Mouse (Mus musculus): ENCODE results near the gene Mrpl33. TPM values are rescaled to one million over a fixed set of nuclear protein-coding genes. Genes with fewer than 3 reads are reported as not detected.

Mrpl33 gene
- polyA plus RNA-seq, 1 experiment: 7.9 TPM

GRCm38 (mm10) chr5:31602377-31602776 is 5.6 kb downstream of the Mrpl33 start:
- H3K36me3 ChIP-seq (ENCODE audit: control insufficient read depth, insufficient read depth, low read length): no peaks in the 10 kb centered on the region
- TF ChIP-seq CTCF (IDR thresholded peaks at IDR 0.05; ENCODE audit: extremely low read depth, insufficient read length, insufficient replicate concordance, low read depth, low read length) (no peak), POLR2A (IDR thresholded peaks at IDR 0.05; ENCODE audit: low read depth, low read length) (no peak; the same call in 1 of the 2 replicates)
- WGBS: 70% methylated on average over 1 of the region's 1 CpGs

GRCm38 (mm10) chr5:31603766-31604165 is 7.0 kb downstream of the Mrpl33 start:
- H3K4me1 ChIP-seq (ENCODE audit: control insufficient read depth, insufficient read depth, insufficient read length, low read length): peaks cover 2% of the 10 kb centered on the region; the same call in 1 of the 2 replicates
- no peak overlapping the region for H3K4me3 ChIP-seq (ENCODE audit: low read depth, low read length)
- TF ChIP-seq CTCF (IDR thresholded peaks at IDR 0.05; ENCODE audit: extremely low read depth, insufficient read length, insufficient replicate concordance, low read depth, low read length) (no peak), POLR2A (IDR thresholded peaks at IDR 0.05; ENCODE audit: low read depth, low read length) (no peak)
- no peak overlapping the region for H3K27ac ChIP-seq (ENCODE audit: insufficient read depth, low read depth, low read length)
- WGBS: 73% methylated on average over 6 of the region's 6 CpGs
- no peaks in the 10 kb centered on the region for H3K36me3 ChIP-seq (ENCODE audit: control insufficient read depth, insufficient read depth, low read length)
- no peaks in the 10 kb centered on the region for H3K27me3 ChIP-seq (ENCODE audit: control insufficient read depth, insufficient read depth, low read length)

More at GRCm38 (mm10) chr5:31602377-31602776, 5.6 kb downstream of the Mrpl33 start:
- H3K27ac ChIP-seq (ENCODE audit: insufficient read depth, low read depth, low read length): peak overlapping the region; percentile 50
- H3K27me3 ChIP-seq (ENCODE audit: control insufficient read depth, insufficient read depth, low read length): no peaks in the 10 kb centered on the region
- no peak overlapping the region for H3K4me3 ChIP-seq (ENCODE audit: low read depth, low read length)
- H3K4me1 ChIP-seq (ENCODE audit: control insufficient read depth, insufficient read depth, insufficient read length, low read length): peaks cover 6% of the 10 kb centered on the region; the same call in 1 of the 2 replicates

- WGBS: 54% methylated on average over 3 of the region's 3 CpGs
- no peak for TF ChIP-seq POLR2A (IDR thresholded peaks at IDR 0.05; ENCODE audit: low read depth, low read length)
- no peak for TF ChIP-seq CTCF (IDR thresholded peaks at IDR 0.05; ENCODE audit: extremely low read depth, insufficient read length, insufficient replicate concordance, low read depth, low read length)
- H3K4me1 ChIP-seq (ENCODE audit: control insufficient read depth, insufficient read depth, insufficient read length, low read length): peaks cover 2% of the 10 kb centered on the region; the same call in 1 of the 2 replicates
- H3K27me3 ChIP-seq (ENCODE audit: control insufficient read depth, insufficient read depth, low read length): no peaks in the 10 kb centered on the region
- H3K27ac ChIP-seq (ENCODE audit: insufficient read depth, low read depth, low read length): no peak overlapping the region
- no peak overlapping the region for H3K4me3 ChIP-seq (ENCODE audit: low read depth, low read length)
- no peaks in the 10 kb centered on the region for H3K36me3 ChIP-seq (ENCODE audit: control insufficient read depth, insufficient read depth, low read length)
Measured at GRCm38 (mm10) chr5:31606151-31606550, 9.4 kb downstream of the Mrpl33 start.

GRCm38 (mm10) chr5:31610376-31611086 is 13.8 kb downstream of the Mrpl33 start:
- TF ChIP-seq CTCF (IDR thresholded peaks at IDR 0.05; ENCODE audit: extremely low read depth, insufficient read length, insufficient replicate concordance, low read depth, low read length) (no peak), POLR2A (IDR thresholded peaks at IDR 0.05; ENCODE audit: low read depth, low read length) (no peak)
- Histone ChIP-seq H3K36me3 (ENCODE audit: control insufficient read depth, insufficient read depth, low read length) (no peaks in the 10 kb centered on the region), H3K27ac (ENCODE audit: insufficient read depth, low read depth, low read length) (no peak overlapping the region), H3K4me1 (ENCODE audit: control insufficient read depth, insufficient read depth, insufficient read length, low read length) (peaks cover 6% of the 10 kb centered on the region; the same call in 1 of the 2 replicates), H3K4me3 (ENCODE audit: low read depth, low read length) (no peak overlapping the region), H3K27me3 (ENCODE audit: control insufficient read depth, insufficient read depth, low read length) (no peaks in the 10 kb centered on the region)
- WGBS: 77% methylated on average over 13 of the region's 13 CpGs

DNA sequence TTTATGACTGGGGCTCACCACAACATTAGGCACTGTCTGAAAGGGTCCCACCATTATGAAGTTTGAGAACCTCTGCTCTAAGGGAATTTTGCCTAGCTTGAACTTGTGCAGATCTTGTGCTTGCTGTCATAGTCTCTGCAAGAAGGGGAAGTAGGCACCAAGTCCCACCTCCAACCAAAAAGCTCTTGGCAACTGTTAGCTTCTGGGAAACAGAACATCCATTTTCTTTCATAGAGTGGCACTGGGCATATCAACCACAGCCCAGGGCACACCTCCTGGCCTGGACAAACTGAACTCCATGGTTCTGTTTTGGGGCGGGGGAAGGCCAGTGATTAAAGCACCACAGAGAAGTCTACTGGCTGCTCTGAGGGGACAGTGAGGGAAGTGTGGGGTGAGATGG is 14.5 kb downstream of the Mrpl33 start:
- Histone ChIP-seq H3K4me3 (ENCODE audit: low read depth, low read length) (no peak overlapping the region), H3K27me3 (ENCODE audit: control insufficient read depth, insufficient read depth, low read length) (no peaks in the 10 kb centered on the region), H3K27ac (ENCODE audit: insufficient read depth, low read depth, low read length) (no peak overlapping the region), H3K4me1 (ENCODE audit: control insufficient read depth, insufficient read depth, insufficient read length, low read length) (peaks cover 6% of the 10 kb centered on the region; the same call in 1 of the 2 replicates), H3K36me3 (ENCODE audit: control insufficient read depth, insufficient read depth, low read length) (0 out of 2 replicates have a peak, but pooled peaks cover 2% of the 10 kb centered on the region)
- TF ChIP-seq CTCF (IDR thresholded peaks at IDR 0.05; ENCODE audit: extremely low read depth, insufficient read length, insufficient replicate concordance, low read depth, low read length): no peak
- TF ChIP-seq POLR2A (IDR thresholded peaks at IDR 0.05; ENCODE audit: low read depth, low read length): no peak
- WGBS: 95% methylated on average over 1 of the region's 1 CpGs

GRCm38 (mm10) chr5:31613852-31614286 is 17.1 kb downstream of the Mrpl33 start:
- Histone ChIP-seq H3K27ac (ENCODE audit: insufficient read depth, low read depth, low read length) (peak overlapping the region; percentile 96), H3K36me3 (ENCODE audit: control insufficient read depth, insufficient read depth, low read length) (peaks cover 12% of the 10 kb centered on the region; the same call in 1 of the 2 replicates), H3K4me3 (ENCODE audit: low read depth, low read length) (peak overlapping the region; percentile 99), H3K4me1 (ENCODE audit: control insufficient read depth, insufficient read depth, insufficient read length, low read length) (peaks cover 6% of the 10 kb centered on the region; the same call in 1 of the 2 replicates), H3K27me3 (ENCODE audit: control insufficient read depth, insufficient read depth, low read length) (no peaks in the 10 kb centered on the region)
- TF ChIP-seq CTCF (IDR thresholded peaks at IDR 0.05; ENCODE audit: extremely low read depth, insufficient read length, insufficient replicate concordance, low read depth, low read length) (peak; percentile 59), POLR2A (IDR thresholded peaks at IDR 0.05; ENCODE audit: low read depth, low read length) (peak; percentile 59)
- under 1% methylated on average over 37 of the region's 37 CpGs for WGBS

DNA sequence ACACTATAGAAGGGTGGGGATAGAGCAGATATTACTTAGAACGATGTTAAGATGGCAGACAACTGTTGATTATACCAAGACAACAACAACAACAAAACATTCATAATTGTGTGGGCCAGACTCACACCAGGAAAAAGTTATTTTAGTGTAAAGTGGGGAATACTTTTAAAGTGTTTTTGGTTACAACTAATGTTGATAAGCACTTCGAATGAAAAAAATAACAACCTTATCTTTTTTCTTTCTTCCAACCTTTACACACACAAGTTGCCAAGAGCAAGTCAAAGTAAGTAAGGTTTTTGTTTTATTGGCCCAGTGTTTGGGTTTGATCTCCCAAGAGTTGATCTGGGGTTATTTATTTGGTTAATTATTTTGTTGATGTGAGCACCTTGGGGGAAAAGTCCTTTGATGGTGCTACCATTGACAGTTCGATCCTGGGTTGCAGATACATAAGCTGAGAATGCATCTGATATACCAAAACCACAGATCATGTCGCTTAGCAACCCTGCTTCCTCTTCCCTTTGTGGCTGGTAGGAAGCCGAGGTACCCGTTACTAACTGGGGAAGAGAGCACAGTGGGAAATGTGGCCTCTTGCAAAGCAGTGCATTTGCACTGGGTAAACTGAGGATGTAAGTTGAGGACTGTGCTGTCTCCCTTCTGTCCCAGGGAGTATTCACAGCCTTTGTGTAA is 17.7 kb downstream of the Mrpl33 start:
- WGBS: 44% methylated on average over 6 of the region's 6 CpGs
- H3K4me3 ChIP-seq (ENCODE audit: low read depth, low read length): peak overlapping the region; percentile 99
- TF ChIP-seq POLR2A (IDR thresholded peaks at IDR 0.05; ENCODE audit: low read depth, low read length) (no peak), CTCF (IDR thresholded peaks at IDR 0.05; ENCODE audit: extremely low read depth, insufficient read length, insufficient replicate concordance, low read depth, low read length) (no peak)
- H3K27me3 ChIP-seq (ENCODE audit: control insufficient read depth, insufficient read depth, low read length): no peaks in the 10 kb centered on the region
- peaks cover 6% of the 10 kb centered on the region; the same call in 1 of the 2 replicates for H3K4me1 ChIP-seq (ENCODE audit: control insufficient read depth, insufficient read depth, insufficient read length, low read length)
- peaks cover 14% of the 10 kb centered on the region; the same call in 1 of the 2 replicates for H3K36me3 ChIP-seq (ENCODE audit: control insufficient read depth, insufficient read depth, low read length)
- peak overlapping the region; percentile 96; the same call in 1 of the 2 replicates for H3K27ac ChIP-seq (ENCODE audit: insufficient read depth, low read depth, low read length)
